Mouse (Mus musculus) 3T3-L1 (cell line): ENCODE results near the gene Pih1d1.
A peak's percentile ranks its signal among the peaks of the same experiment; 100 is the strongest.

ENCODE experiments used
- DNase-seq: peaks from one replicate; pipeline ENCODE4 v3.0.0-alpha.2; 2015; ENCODE audit warnings: low read depth, low spot score

Pih1d1 gene

GRCm38 (mm10) chr7:45126844-45127699, 27.0 kb upstream of the Pih1d1 start:
- peak; percentile 42 for DNase-seq

GRCm38 (mm10) chr7:45127700-45128224, 26.3 kb upstream of the Pih1d1 start:
- peak; percentile 22 for DNase-seq

GRCm38 (mm10) chr7:45128624-45129246, 25.4 kb upstream of the Pih1d1 start, which contains the start of gene Rpl13a:
TSS of gene Rpl13a (minus strand) at chr7:45128761.
- peak; percentile 98 for DNase-seq

DNA sequence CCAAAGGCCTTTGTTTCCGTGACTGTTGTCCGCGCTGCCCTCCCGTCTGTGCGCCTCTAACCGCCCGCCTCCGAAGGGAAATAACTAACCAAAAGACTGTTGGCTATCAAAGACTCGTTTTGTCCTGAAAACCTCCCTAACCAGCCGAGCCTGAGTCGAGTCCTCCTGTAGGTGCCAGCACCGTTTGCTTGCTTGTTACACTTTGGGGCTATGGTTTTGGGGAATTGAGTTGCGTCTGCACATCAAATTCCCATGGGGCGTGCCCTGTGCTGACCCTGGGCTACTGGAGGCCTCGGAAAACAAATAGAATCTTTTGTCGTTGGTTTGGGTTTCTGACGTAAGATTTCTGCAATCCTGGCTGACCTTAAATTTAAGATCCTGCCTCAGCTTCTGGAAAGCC, 24.8 kb upstream of the Pih1d1 start:
- DNase-seq: peak; percentile 73

DNA sequence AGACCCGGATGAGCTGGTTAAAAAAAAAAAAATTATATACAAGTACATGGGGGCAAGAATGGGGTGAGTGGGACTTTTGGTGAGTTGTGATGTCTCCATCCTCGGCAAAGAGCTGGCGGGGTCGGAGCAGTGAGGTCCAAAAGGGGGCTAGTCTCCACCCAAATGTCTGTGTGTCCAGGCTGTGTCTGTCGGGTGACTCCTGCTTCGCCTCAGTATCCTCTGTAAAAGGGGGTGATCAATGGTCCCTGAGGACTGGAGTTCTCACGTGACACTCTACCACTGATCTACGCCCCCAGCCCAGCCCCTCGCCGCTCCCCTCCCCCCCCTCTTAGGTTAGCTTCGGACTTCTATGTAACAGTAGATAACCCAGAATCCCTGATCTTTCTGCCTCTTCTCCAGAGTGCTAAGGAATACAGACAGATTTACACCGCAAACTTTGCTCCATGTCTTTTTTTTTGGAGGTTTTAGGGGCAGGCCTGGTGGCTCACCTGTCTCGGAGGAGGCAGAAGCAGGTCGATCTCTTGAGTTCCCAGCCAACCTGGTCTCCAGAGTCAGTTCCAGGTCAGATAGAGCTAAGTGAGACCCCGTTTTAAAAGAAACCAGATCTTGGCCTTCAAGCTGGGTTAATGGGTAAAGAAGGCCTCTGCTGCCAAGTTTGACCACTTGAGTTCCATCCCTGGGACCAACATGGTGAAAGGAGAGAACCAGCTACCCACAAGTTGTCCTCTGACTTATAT, 24.2 kb upstream of the Pih1d1 start:
- DNase-seq: no peak

DNA sequence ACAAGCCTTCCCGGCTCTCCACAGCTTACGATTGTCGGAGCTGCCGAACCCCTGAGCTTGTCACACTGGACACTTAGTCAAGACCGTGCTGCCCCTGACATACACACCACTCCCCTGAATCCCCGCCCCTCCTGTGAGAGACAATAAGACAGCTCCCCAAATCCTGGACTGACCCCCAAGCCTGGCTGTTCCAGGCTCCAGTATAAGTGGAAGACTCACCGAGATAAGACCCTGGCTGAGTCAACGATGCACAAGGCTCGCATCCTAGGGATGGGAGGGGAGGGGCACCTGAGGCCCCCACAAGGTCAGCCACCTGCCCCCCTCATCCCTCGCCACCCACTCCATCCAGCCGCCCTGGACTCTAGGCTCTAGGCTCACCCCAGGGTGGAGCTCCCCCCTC, 22.3 kb upstream of the Pih1d1 start:
- no peak for DNase-seq

DNA sequence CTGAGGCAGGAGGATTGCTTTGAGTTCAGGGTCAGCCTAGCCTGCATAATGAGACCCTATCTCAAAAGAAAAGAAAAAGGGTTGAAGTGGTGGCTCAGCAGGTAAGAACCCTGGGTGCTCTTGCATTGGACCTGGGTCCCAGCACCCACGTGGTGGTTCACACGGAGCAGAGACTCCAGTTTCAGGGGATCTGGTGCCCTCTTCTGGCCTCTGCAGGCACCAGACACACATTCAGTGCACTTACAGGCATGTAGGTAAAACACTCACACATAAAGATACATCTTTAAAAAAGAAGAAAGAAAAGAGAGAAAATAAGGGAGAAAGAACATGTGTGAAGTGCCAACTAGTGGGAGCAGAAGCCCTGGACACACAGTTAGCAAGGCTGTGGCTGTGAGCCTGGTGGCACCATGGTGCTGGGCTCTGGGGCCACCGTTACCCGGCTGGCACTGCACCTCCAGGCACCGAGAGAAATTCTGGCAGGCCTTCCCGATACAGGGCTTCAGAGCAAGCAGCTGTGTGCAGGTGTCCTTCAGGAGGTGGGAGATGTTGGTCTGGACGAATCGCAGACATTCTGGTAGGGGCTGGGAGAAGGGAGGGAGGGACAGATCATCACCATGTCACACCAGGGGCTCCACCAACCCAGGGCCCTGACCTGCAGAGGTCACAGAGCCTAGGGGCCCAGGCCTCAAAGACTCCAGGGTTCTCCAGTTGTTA, 20.5 kb upstream of the Pih1d1 start:
- no peak for DNase-seq

GRCm38 (mm10) chr7:45134544-45135026, 19.5 kb upstream of the Pih1d1 start:
- peak; percentile 27 for DNase-seq

GRCm38 (mm10) chr7:45135370-45135769, 18.7 kb upstream of the Pih1d1 start:
- DNase-seq: no peak

DNA sequence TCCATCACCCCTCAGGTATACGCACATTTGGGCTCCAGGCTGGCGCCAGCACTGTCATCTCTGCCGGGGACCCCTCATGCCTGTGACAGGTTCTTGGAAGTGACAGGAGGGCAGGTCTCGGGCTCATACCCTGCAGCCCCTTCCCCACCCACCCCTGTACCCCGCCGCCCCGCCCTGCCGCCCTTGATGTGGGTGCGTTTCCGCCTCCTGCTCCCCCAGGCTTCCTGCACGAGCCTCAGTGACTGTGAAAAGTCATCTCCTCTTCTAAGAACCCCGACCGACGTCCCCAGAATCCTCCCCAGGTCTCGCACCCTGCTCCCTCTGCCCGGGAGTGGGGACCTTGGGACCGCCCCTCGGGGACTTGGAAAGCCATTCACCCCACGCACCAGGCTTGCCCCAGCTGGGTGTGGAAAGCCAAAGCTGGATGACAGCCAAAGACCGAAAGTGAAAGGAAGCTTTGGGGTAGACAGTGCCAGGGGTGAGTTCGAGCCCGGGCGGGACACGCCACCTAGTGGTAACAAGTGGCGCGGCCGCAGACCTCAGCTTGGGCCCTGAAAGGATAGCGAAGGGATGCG, 18.0 kb upstream of the Pih1d1 start, which contains the start of the genes Gm45713 and Flt3l:
TSS of gene Gm45713 (minus strand) at position 239 of the 575 bp plus-strand sequence.
TSS of gene Flt3l (minus strand) at position 440 of the 575 bp plus-strand sequence.
- peak; percentile 87 for DNase-seq

DNA sequence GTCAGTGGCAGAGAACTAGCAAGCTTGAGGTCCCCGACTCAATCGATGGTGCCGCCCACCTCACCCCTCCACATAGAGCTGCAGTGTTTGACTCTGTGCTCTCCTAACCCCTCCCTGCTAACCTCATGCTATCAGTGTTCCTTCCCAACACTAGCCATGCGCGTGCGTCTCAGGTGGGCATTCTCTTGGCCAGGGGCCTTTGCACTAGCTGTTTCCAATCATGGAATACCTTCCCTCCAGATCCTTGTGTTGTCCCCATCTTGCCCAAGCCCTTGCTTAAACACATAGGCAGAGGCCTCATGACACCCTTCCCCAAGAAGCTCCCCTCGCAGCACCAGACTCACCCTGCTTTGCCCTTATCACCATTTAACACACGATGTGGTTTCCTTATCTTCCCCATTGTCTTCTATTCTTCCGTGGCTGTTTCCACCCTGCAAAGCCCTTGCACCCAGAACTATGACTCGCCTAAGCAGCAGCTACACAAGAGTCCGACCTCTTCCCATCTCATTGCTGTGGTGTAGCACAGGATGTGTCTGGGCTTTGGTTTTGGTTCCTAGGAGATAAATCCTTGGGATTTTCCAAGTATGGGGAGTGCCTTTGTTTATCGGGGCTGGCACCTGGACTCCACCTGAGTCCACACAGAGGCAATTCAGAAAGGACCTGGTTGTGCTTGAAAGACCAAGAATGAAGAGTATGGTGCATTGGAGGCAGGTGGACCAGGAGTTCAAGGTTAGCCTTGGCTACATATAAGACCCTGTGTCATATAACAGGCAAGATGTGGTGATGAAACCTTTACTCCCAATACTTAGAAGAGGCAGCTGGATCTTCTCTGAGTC, 16.7 kb upstream of the Pih1d1 start:
- DNase-seq: no peak

DNA sequence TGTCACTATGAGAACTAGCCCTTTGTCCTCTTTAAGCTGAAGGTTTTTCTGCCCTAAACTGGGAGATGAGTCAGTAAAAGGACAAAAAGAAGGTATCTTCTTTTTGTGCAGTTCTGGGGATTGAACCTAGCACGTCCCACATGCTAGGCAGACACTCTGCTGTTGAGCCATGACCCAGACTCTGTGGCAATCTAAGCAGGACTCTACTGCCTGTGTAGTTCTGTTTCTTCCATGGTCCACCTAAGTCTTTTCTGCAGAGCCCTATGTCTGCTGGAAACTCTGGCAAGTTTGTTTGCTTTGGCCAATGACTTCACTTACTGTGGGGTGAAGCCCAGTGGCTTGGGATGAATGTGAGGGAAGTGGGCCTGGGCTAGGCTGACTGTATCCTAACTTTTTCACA, 15.7 kb upstream of the Pih1d1 start:
- DNase-seq: no peak

DNA sequence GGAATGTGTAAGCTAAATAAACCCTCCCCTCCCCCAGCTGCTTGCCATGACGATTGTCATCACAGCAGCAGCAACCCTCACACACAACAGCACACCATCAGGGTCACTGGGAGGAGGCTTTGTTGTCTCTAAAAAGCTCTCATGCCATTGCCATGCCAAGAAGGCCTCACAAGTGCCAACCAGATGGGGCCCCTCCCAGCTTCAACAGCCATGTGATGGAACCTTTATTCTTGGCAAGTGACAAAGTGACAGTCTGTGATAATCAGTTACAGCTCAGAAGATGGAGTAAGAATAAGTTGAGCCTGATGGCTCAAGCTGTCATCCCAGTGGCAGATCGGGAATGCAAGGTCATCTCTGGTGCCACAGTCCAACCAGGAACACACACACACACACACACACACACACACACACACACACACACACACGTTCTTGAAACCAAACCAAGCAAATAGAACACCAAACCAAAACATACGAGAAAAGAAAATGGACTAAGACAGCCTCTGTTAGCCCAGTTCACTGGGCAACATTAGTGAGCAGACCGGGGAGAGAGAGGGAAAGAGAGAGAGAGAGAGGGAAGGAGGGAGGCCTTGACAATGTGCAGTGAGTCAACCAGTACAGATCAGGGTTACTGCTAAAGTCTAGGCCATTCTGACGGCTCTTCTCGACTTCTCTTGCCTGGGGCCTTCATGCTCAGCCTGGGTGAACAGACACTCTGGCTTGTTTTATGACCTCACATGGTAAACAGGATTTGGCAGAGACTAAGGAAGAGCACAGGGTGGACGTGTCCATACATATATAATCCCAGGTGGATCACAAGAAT, 14.0 kb upstream of the Pih1d1 start:
- DNase-seq: no peak

DNA sequence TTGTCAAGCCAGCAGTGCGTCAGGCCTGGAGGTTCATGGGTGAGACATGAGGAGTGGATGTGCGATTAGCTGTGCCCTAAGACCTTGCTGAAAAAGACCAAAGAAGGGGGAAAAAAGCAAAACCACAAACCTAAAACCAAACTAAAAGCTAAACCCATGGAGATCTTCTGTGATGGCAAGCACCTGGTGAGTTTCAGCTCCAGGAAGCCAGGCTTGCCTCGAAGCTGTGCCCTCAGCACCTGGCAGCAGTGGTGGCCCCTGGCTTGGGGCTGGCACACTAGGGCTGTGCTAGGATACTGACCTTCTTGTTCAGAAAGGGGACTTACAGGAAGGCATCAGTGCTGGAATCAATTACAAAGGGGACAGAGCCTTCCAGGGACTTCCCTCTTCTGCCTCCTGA, 12.8 kb upstream of the Pih1d1 start:
- no peak for DNase-seq

DNA sequence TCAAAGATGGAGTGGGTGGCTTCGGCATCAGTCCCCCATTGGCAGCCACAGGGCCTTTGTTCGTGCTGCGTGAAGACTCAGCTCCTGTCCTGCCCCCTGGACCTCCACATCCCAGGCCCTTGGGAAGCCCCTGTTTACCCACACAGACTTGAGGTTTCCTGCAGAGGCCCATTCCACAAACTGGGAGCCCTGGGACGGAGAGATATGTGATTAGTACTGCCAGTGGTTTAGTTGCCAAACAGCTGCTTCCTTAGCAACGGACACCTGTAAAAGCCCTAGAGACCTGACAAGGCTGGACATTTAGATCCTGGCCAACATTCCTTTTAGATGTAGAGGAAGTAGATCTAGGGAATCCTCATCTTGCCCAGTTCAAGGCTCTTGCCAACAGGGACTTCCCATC, 12.2 kb upstream of the Pih1d1 start:
- no peak for DNase-seq

DNA sequence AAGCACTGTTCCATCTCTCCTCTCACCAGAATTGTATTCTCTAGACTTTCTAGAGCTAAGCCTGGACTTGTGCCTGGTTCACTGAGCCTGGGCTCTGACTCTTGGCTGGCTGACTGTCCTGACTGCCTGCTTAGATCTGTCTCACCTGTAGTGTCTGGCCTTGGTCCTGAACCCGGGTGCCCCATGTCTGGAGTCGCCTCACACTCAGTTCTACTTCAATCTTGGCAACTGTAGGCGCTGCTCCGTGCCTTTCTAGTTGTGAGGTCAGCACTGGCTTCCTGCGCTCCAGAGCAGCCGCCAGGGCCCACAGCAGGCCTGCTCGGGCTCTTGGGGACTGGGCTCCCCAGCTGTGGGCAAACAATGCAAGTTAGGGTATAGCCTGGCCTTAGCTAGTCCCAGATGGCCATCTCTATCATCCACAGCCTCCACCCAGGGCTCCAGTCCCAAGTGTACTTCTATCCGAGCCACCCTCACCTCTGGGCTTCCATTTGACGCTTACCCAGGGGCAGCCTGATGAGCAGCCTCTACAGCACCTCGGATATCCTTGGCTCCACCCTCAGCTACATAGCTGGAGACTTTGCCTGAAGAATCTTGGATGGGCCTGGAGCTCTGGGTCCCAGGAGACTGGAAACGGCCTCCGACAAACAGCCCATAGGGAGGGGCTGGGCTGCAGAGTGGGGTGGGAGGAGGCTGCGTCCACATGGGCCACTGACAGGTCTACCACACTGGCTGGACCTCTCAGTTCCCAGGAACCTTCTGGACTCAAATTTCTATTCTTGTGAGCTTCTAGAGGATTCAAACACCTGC, 9.5 kb upstream of the Pih1d1 start:
- DNase-seq: no peak

- no peak for DNase-seq
Measured at GRCm38 (mm10) chr7:45145460-45145859, 8.6 kb upstream of the Pih1d1 start.

GRCm38 (mm10) chr7:45147267-45147666, 6.8 kb upstream of the Pih1d1 start:
- DNase-seq: no peak
